Mouse (Mus musculus): Measurements from ENCODE around the gene Notch2.

- TF ChIP-seq CTCF (IDR thresholded peaks at IDR 0.05; ENCODE audit: insufficient read depth, low read length) (no peak), POLR2A (IDR thresholded peaks at IDR 0.05; ENCODE audit: borderline replicate concordance, extremely low read depth, low read depth, low read length) (no peak)
These were observed 29.0 kb downstream of the Notch2 start for GRCm38 (mm10) chr3:98042301-98042700.
